Mouse (Mus musculus): Measurements from ENCODE around the gene Smarca2.

Smarca2 gene

GRCm38 (mm10) chr19:26749427-26750137 lies 144.7 kb downstream of the Smarca2 start:
- DNase-seq, result peak; percentile 40 to 63

GRCm38 (mm10) chr19:26752611-26753163 lies 147.8 kb downstream of the Smarca2 start:
- DNase-seq, result no peak

- DNase-seq, result no peak
Observed at GRCm38 (mm10) chr19:26753266-26753872, 148.5 kb downstream of the Smarca2 start.

GRCm38 (mm10) chr19:26754016-26754794 lies 149.4 kb downstream of the Smarca2 start:
- peak in 1 of 2 experiments; percentile 41 for DNase-seq

GRCm38 (mm10) chr19:26755991-26756390 lies 151.1 kb downstream of the Smarca2 start:
- DNase-seq, result no peak

- DNase-seq, result no peak
Observed at GRCm38 (mm10) chr19:26756399-26756798, 151.5 kb downstream of the Smarca2 start.

- DNase-seq, result no peak
Observed at GRCm38 (mm10) chr19:26758156-26758555, 153.3 kb downstream of the Smarca2 start.

- DNase-seq, result no peak
Observed at GRCm38 (mm10) chr19:26758620-26759019, 153.8 kb downstream of the Smarca2 start.

GRCm38 (mm10) chr19:26759295-26759694 lies 154.4 kb downstream of the Smarca2 start:
- DNase-seq, result no peak

- DNase-seq, result no peak
Observed at GRCm38 (mm10) chr19:26761257-26761656, 156.4 kb downstream of the Smarca2 start.

GRCm38 (mm10) chr19:26765483-26765882 lies 160.6 kb downstream of the Smarca2 start:
- no peak for DNase-seq

- DNase-seq, result peak; percentile 54 to 59
Observed at GRCm38 (mm10) chr19:26767454-26767853, 162.6 kb downstream of the Smarca2 start.

- DNase-seq, result no peak
Observed at GRCm38 (mm10) chr19:26767941-26768340, 163.1 kb downstream of the Smarca2 start.

GRCm38 (mm10) chr19:26768846-26769245 lies 164.0 kb downstream of the Smarca2 start:
- no peak for DNase-seq

- DNase-seq, result no peak
Observed at GRCm38 (mm10) chr19:26769609-26770500, 165.0 kb downstream of the Smarca2 start.

- no peak for DNase-seq
Observed at GRCm38 (mm10) chr19:26770592-26770991, 165.7 kb downstream of the Smarca2 start.

GRCm38 (mm10) chr19:26772051-26772583 lies 167.3 kb downstream of the Smarca2 start:
- DNase-seq, result no peak

GRCm38 (mm10) chr19:26776066-26777025 lies 171.5 kb downstream of the Smarca2 start:
- no peak for DNase-seq

- DNase-seq, result no peak
Observed at GRCm38 (mm10) chr19:26778199-26778598, 173.3 kb downstream of the Smarca2 start.

GRCm38 (mm10) chr19:26781209-26781608 lies 176.4 kb downstream of the Smarca2 start:
- DNase-seq, result no peak

- no peak for DNase-seq
Observed at GRCm38 (mm10) chr19:26788446-26788845, 183.6 kb downstream of the Smarca2 start.
